22 mouse cellular contexts compared by ENCODE assay signal in the genomic region with DNA sequence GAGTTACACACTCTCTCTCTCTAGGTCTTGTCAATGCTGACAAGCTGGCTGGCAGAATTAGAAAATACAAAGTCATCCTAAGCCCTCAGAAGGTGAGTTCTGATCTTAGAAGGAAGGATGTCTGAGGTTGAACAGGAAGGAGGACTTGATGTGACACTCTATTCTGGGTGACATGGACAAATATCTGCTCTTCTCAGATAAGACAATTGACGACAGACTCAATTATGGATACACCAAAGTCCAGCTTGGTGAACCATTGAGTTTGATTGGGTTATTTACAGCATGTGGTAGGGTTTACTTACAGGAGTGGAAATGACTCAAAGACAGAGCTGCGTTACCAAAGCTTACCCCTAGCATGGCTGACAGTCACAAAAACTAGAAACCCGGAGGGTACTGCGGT.
"Had no signal": no experiment of that assay in that cellular context is flagged by ENCODE, and none has a peak within 500 bp of the region (broad histone marks: within the 10 kb centered on the region; RNA-seq: fewer than 3 reads in every experiment).

No protein-coding gene starts in this region.

- H3K9me3 ChIP-seq: lung, embryonic 15.5 days; neural tube, embryonic 15.5 days; stomach, embryonic 15.5 days had no signal

- DNase-seq: kidney, adult 18-20 months; kidney, adult 9 months; kidney, postnatal 14 days; kidney, postnatal 4 days; left cerebral cortex, postnatal 4 days; lung, adult 18-20 months; lung, postnatal 10 days; lung, postnatal 36 days; midbrain, embryonic 14.5 days; right cerebral cortex, adult 18-20 months; right cerebral cortex, postnatal 14 days; right cerebral cortex, postnatal 4 days; spleen, adult 18-20 months; thymus, adult 18-20 months; thymus, postnatal 36 days had no signal

- H3K4me1 ChIP-seq: limb, embryonic 12.5 days; limb, embryonic 15.5 days; neural tube, embryonic 12.5 days; stomach, embryonic 15.5 days had no signal

- H3K27me3 ChIP-seq: limb, embryonic 12.5 days; limb, embryonic 15.5 days; lung, embryonic 15.5 days; neural tube, embryonic 12.5 days; neural tube, embryonic 15.5 days; stomach, embryonic 15.5 days had no signal

- H3K4me2 ChIP-seq: limb, embryonic 12.5 days; limb, embryonic 15.5 days; lung, embryonic 15.5 days; neural tube, embryonic 12.5 days; neural tube, embryonic 15.5 days; stomach, embryonic 15.5 days had no signal

- H3K27ac ChIP-seq: limb, embryonic 12.5 days; limb, embryonic 15.5 days; liver, embryonic 14.5 days; lung, embryonic 15.5 days; neural tube, embryonic 12.5 days; neural tube, embryonic 15.5 days; stomach, embryonic 15.5 days had no signal

- H3K4me3 ChIP-seq: limb, embryonic 12.5 days; limb, embryonic 15.5 days; lung, embryonic 15.5 days; neural tube, embryonic 12.5 days; neural tube, embryonic 15.5 days; stomach, embryonic 15.5 days had no signal

- H3K9ac ChIP-seq: limb, embryonic 12.5 days; limb, embryonic 15.5 days; liver, embryonic 14.5 days; lung, embryonic 15.5 days; neural tube, embryonic 12.5 days; neural tube, embryonic 15.5 days; stomach, embryonic 15.5 days had no signal
